Mouse (Mus musculus): Measurements from ENCODE around the gene Trim67. TPM values are rescaled to one million over a fixed set of nuclear protein-coding genes. Genes with fewer than 3 reads are reported as not detected.

Trim67 gene
- total and polyA plus RNA-seq, 3 experiments, result 0.05 TPM; not detected in 2

DNA sequence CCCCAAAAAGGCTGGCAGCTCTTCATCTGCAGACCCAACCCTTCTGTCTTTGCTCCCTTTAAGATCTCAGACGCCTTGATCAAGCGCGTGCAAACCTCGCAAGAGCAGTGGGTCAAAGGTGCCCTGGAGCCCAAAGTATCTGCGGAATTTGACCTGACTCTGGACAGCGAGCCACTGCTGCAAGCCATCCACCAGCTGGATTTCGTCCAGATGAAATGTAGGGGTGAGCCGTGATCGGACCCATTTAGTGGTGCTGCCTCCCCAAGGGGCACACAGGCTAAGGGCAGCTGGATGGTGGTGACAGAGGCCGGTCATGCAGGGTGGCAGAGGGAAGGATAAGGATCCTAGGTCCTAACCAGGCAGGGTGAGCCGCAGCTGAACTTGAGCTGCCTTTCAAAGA lies 27.2 kb downstream of the Trim67 start:
- peaks cover 21% of the 10 kb centered on the region for H3K9me3 ChIP-seq (replicated peaks)
- no peak overlapping the region for H3K4me3 ChIP-seq (ENCODE audit: low read depth, low read length)
- no peak for TF ChIP-seq TAL1 (conservative IDR thresholded peaks at IDR 0.05; ENCODE audit: low read depth, low read length)
- TF ChIP-seq POLR2AphosphoS5 (IDR thresholded peaks at IDR 0.05; ENCODE audit: insufficient replicate concordance, low read depth, low read length), result no peak
- no peak for TF ChIP-seq GATA2 (IDR thresholded peaks at IDR 0.05; ENCODE audit: borderline replicate concordance, low read depth, low read length)
- no peak for TF ChIP-seq CTCF (IDR thresholded peaks at IDR 0.05; ENCODE audit: low read depth, low read length)
- TF ChIP-seq GATA1 (IDR thresholded peaks at IDR 0.05; ENCODE audit: borderline replicate concordance, low read length), result no peak
- no peak for DNase-seq (ENCODE audit: low spot score)
- no peaks in the 10 kb centered on the region for H3K4me1 ChIP-seq (ENCODE audit: insufficient read depth, low read depth, low read length)
- ATAC-seq (ENCODE audit: extremely low read depth, insufficient number of reproducible peaks, low FRiP score, poor library complexity, severe bottlenecking), result no peak
- H3K27me3 ChIP-seq (ENCODE audit: insufficient read depth, low read length), result peaks cover 14% of the 10 kb centered on the region; the same call in 1 of the 2 replicates
- no peaks in the 10 kb centered on the region for H3K36me3 ChIP-seq (replicated peaks)

- TF ChIP-seq TAL1 (conservative IDR thresholded peaks at IDR 0.05; ENCODE audit: low read depth, low read length), result no peak
- TF ChIP-seq CTCF (IDR thresholded peaks at IDR 0.05; ENCODE audit: low read depth, low read length), result no peak
- TF ChIP-seq POLR2AphosphoS5 (IDR thresholded peaks at IDR 0.05; ENCODE audit: insufficient replicate concordance, low read depth, low read length), result no peak
- no peak for TF ChIP-seq GATA2 (IDR thresholded peaks at IDR 0.05; ENCODE audit: borderline replicate concordance, low read depth, low read length)
- TF ChIP-seq GATA1 (IDR thresholded peaks at IDR 0.05; ENCODE audit: borderline replicate concordance, low read length), result no peak
- ATAC-seq (ENCODE audit: extremely low read depth, insufficient number of reproducible peaks, low FRiP score, poor library complexity, severe bottlenecking) (no peak), DNase-seq (ENCODE audit: low spot score) (no peak)
- H3K4me1 ChIP-seq (ENCODE audit: insufficient read depth, low read depth, low read length), result peaks cover 9% of the 10 kb centered on the region
- no peaks in the 10 kb centered on the region for H3K9me3 ChIP-seq (replicated peaks)
- peaks cover 26% of the 10 kb centered on the region for H3K27me3 ChIP-seq (ENCODE audit: insufficient read depth, low read length)
- no peaks in the 10 kb centered on the region for H3K36me3 ChIP-seq (replicated peaks)
- no peak overlapping the region for H3K4me3 ChIP-seq (ENCODE audit: low read depth, low read length)
Observed at GRCm38 (mm10) chr8:124823497-124823896, 30.6 kb downstream of the Trim67 start.

GRCm38 (mm10) chr8:124826658-124827057 lies 33.8 kb downstream of the Trim67 start:
- Histone ChIP-seq H3K4me1 (ENCODE audit: insufficient read depth, low read depth, low read length) (peaks cover 12% of the 10 kb centered on the region), H3K27me3 (ENCODE audit: insufficient read depth, low read length) (peaks cover 44% of the 10 kb centered on the region), H3K4me3 (ENCODE audit: low read depth, low read length) (no peak overlapping the region), H3K36me3 (replicated peaks) (no peaks in the 10 kb centered on the region), H3K9me3 (replicated peaks) (no peaks in the 10 kb centered on the region)
- TF ChIP-seq GATA1 (IDR thresholded peaks at IDR 0.05; ENCODE audit: borderline replicate concordance, low read length) (no peak), CTCF (IDR thresholded peaks at IDR 0.05; ENCODE audit: low read depth, low read length) (no peak), TAL1 (conservative IDR thresholded peaks at IDR 0.05; ENCODE audit: low read depth, low read length) (no peak)
- DNase-seq (ENCODE audit: low spot score) (no peak), ATAC-seq (ENCODE audit: extremely low read depth, insufficient number of reproducible peaks, low FRiP score, poor library complexity, severe bottlenecking) (no peak)

GRCm38 (mm10) chr8:124827387-124827786 lies 34.5 kb downstream of the Trim67 start:
- peak; percentile 55 for DNase-seq (ENCODE audit: low spot score)
- no peaks in the 10 kb centered on the region for H3K9me3 ChIP-seq (replicated peaks)
- no peak overlapping the region for H3K4me3 ChIP-seq (ENCODE audit: low read depth, low read length)
- peaks cover 45% of the 10 kb centered on the region for H3K27me3 ChIP-seq (ENCODE audit: insufficient read depth, low read length)
- 0 out of 2 replicates have a peak, but pooled peaks have one; percentile 18 for ATAC-seq (ENCODE audit: extremely low read depth, insufficient number of reproducible peaks, low FRiP score, poor library complexity, severe bottlenecking)
- TF ChIP-seq TAL1 (conservative IDR thresholded peaks at IDR 0.05; ENCODE audit: low read depth, low read length) (no peak), GATA1 (IDR thresholded peaks at IDR 0.05; ENCODE audit: borderline replicate concordance, low read length) (no peak), CTCF (IDR thresholded peaks at IDR 0.05; ENCODE audit: low read depth, low read length) (peak; percentile 90)
- peaks cover 13% of the 10 kb centered on the region for H3K4me1 ChIP-seq (ENCODE audit: insufficient read depth, low read depth, low read length)
- H3K36me3 ChIP-seq (replicated peaks), result no peaks in the 10 kb centered on the region

GRCm38 (mm10) chr8:124828561-124829240 lies 35.8 kb downstream of the Trim67 start:
- Histone ChIP-seq H3K4me3 (ENCODE audit: low read depth, low read length) (no peak overlapping the region), H3K27me3 (ENCODE audit: insufficient read depth, low read length) (peaks cover 39% of the 10 kb centered on the region), H3K4me1 (ENCODE audit: insufficient read depth, low read depth, low read length) (peaks cover 13% of the 10 kb centered on the region), H3K36me3 (replicated peaks) (no peaks in the 10 kb centered on the region), H3K9me3 (replicated peaks) (no peaks in the 10 kb centered on the region)
- ATAC-seq (ENCODE audit: extremely low read depth, insufficient number of reproducible peaks, low FRiP score, poor library complexity, severe bottlenecking) (no peak), DNase-seq (ENCODE audit: low spot score) (no peak)
- no peak for TF ChIP-seq TAL1 (conservative IDR thresholded peaks at IDR 0.05; ENCODE audit: low read depth, low read length)
- TF ChIP-seq GATA2 (IDR thresholded peaks at IDR 0.05; ENCODE audit: borderline replicate concordance, low read depth, low read length), result no peak
- TF ChIP-seq CTCF (IDR thresholded peaks at IDR 0.05; ENCODE audit: low read depth, low read length), result no peak
- TF ChIP-seq GATA1 (IDR thresholded peaks at IDR 0.05; ENCODE audit: borderline replicate concordance, low read length), result no peak
- no peak for TF ChIP-seq POLR2AphosphoS5 (IDR thresholded peaks at IDR 0.05; ENCODE audit: insufficient replicate concordance, low read depth, low read length)

- no peak overlapping the region for H3K4me3 ChIP-seq (ENCODE audit: low read depth, low read length)
- no peak for ATAC-seq (ENCODE audit: extremely low read depth, insufficient number of reproducible peaks, low FRiP score, poor library complexity, severe bottlenecking)
- TF ChIP-seq GATA1 (IDR thresholded peaks at IDR 0.05; ENCODE audit: borderline replicate concordance, low read length), result no peak
- TF ChIP-seq CTCF (IDR thresholded peaks at IDR 0.05; ENCODE audit: low read depth, low read length), result no peak
- no peak for TF ChIP-seq TAL1 (conservative IDR thresholded peaks at IDR 0.05; ENCODE audit: low read depth, low read length)
- TF ChIP-seq GATA2 (IDR thresholded peaks at IDR 0.05; ENCODE audit: borderline replicate concordance, low read depth, low read length), result no peak
- TF ChIP-seq POLR2AphosphoS5 (IDR thresholded peaks at IDR 0.05; ENCODE audit: insufficient replicate concordance, low read depth, low read length), result no peak
- DNase-seq (ENCODE audit: low spot score), result no peak
- H3K4me1 ChIP-seq (ENCODE audit: insufficient read depth, low read depth, low read length), result peaks cover 13% of the 10 kb centered on the region
- no peaks in the 10 kb centered on the region for H3K36me3 ChIP-seq (replicated peaks)
- H3K9me3 ChIP-seq (replicated peaks), result no peaks in the 10 kb centered on the region
- peaks cover 39% of the 10 kb centered on the region for H3K27me3 ChIP-seq (ENCODE audit: insufficient read depth, low read length)
Observed at GRCm38 (mm10) chr8:124830050-124830449, 37.2 kb downstream of the Trim67 start.

Data from G1E (cell line).